Mouse (Mus musculus): ENCODE data around the gene Commd7. TPM values are rescaled to one million over a fixed set of nuclear protein-coding genes. Genes with fewer than 3 reads are reported as not detected.

Gene Commd7
- total RNA-seq, 2 experiments from 2014 or later = 13.9 to 14.6 TPM

DNA sequence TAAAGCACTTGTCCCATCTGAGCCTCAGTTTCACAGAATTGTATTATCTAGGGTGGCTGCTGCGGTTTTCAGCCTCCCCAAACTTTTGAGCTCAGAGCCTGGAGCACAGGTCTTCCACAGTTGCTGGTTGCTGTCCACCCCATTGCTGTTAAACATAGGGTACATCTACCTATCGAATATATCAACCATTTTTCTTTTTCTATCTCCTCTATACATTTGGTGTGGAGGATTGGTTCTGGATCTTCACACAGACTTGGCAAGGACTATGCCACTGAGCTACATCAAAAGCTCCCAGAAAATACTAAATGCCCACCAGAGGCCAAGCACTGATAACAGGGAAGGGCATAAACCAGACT lies 268 bp upstream of the Commd7 start:
- DNase-seq (ENCODE audit: low spot score) = no peak
- intact Hi-C loops (cut with DNase I) = loop anchor here (1.0 kb wide), 1 partner anchor 16 kb away; the partner anchor contains the start of gene Dnmt3b

DNA sequence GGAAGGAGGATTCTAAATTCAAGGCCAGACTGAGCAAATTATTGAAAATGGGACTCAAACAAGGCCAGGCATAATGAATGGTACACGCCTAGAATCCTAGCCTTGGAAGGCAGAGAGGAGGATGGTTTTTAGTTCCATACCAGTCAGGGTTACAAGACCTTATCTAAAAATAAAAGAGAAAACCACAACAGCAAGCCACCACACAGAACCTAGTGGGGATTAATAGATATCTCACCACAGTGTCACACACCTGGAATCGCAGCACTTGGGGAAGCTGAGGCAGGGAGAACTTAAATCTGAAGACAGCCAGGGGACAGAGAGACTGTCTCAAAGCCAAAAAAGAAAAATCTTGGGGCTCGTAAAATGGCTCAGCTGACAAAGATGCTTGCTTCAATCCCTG lies 1.6 kb downstream of the Commd7 start:
- no peak for DNase-seq (ENCODE audit: low spot score)
- intact Hi-C loops (cut with DNase I) = no loop called here

- no peak for DNase-seq (ENCODE audit: low spot score)
- intact Hi-C loops (cut with DNase I) = no loop called here
Measured at GRCm38 (mm10) chr2:153622449-153622848, 10.1 kb downstream of the Commd7 start.

GRCm38 (mm10) chr2:153618889-153619288 lies 13.7 kb downstream of the Commd7 start:
- no peak for DNase-seq (ENCODE audit: low spot score)
- intact Hi-C loops (cut with DNase I) = no loop called here

DNA sequence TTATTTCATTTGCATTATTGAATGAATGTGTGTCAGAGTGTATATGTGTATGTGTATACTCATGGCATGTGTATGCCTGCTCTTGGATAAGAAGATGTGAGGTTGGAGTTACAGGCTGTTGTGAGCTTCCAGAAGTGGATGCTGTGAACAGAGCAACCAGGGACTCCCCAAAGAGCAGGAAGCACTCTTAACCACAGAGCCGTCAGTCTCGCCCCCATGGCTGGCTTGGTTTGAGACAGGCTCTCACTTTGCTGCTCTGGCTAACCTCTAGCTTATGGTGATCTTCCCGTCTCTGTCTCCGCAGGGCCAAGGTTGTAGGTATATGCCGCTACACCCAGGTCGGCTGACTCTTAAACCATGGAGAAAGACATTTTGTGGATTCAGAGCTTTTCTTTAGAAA lies 14.1 kb downstream of the Commd7 start:
- intact Hi-C loops (cut with DNase I) = no loop called here
- no peak for DNase-seq (ENCODE audit: low spot score)

DNA sequence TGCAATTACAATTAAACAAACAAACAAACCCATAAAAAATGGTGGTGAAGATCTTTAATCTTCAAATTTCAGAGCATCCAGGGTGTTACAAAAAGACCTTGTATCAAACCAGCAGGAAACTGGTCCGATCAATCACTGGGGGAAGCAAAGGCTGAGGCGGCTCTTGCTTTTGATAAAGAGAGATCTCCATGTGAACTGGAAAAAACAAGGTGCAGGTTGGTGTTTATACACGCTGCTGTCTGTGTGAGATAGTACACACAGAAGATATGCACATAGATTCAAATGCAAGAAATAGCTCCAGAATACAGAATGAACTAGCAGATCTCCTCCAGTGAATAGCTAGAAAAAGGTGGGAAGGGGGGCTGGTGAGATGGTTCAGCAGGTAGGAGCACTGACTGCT lies 15.7 kb downstream of the Commd7 start:
- intact Hi-C loops (cut with DNase I) = no loop called here
- DNase-seq (ENCODE audit: low spot score) = no peak

- intact Hi-C loops (cut with DNase I) = no loop called here
- DNase-seq (ENCODE audit: low spot score) = no peak
Measured at GRCm38 (mm10) chr2:153612594-153613281, 19.8 kb downstream of the Commd7 start.

- intact Hi-C loops (cut with DNase I) = no loop called here
- no peak for DNase-seq (ENCODE audit: low spot score)
Measured at GRCm38 (mm10) chr2:153611743-153612142, 20.8 kb downstream of the Commd7 start.

DNA sequence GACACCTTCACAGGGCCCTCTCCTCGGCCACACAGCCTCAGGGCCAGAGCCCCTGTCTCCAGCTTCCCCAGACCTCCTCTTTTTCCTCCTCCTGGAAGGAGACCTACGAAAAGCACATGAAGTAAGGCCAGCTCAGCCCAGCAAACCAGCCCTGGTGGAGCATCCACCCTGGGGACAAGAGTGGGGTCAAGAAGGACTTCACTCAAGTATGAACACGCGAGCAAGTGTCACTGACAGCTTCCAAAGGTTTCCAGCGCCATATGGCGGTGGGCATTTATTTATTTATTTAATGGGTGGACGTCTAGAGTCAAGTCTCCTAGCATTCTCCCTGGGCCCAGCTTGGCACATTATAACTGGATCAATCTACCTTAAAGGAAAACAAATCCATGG lies 21.3 kb downstream of the Commd7 start:
- DNase-seq (ENCODE audit: low spot score) = no peak
- intact Hi-C loops (cut with DNase I) = no loop called here

GRCm38 (mm10) chr2:153610426-153611240 lies 21.9 kb downstream of the Commd7 start:
- intact Hi-C loops (cut with DNase I) = no loop called here
- no peak for DNase-seq (ENCODE audit: low spot score)

- intact Hi-C loops (cut with DNase I) = no loop called here
- peak; percentile 71 for DNase-seq (ENCODE audit: low spot score)
Measured at GRCm38 (mm10) chr2:153609548-153609947, 23.0 kb downstream of the Commd7 start.

DNA sequence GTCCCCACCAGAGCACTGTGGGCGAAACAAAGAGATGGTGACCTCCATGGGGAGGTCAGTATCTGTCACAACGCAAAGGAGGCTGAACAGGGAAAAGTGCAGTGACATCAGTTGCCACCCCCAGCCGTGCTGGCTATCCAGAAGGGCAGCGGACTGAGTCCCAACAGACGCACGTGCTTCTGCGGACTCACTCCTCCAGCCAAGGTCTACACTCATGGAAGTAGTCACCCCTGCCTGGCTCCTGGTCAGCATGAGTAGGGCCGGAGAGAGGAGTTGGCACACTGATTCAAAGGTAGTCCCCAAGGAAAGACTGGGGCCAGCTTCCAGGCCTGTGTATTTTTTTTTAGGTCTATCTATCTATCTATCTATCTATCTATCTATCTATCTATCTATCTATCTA lies 23.5 kb downstream of the Commd7 start:
- DNase-seq (ENCODE audit: low spot score) = no peak

GRCm38 (mm10) chr2:153607870-153608515 lies 24.6 kb downstream of the Commd7 start:
- DNase-seq (ENCODE audit: low spot score) = peak; percentile 21
- intact Hi-C loops (cut with DNase I) = no loop called here

More for the DNA sequence above, 23.5 kb downstream of the Commd7 start:
- intact Hi-C loops (cut with DNase I) = no loop called here

- no peak for DNase-seq (ENCODE audit: low spot score)
- intact Hi-C loops (cut with DNase I) = no loop called here
Measured at GRCm38 (mm10) chr2:153606421-153606820, 26.2 kb downstream of the Commd7 start.

DNA sequence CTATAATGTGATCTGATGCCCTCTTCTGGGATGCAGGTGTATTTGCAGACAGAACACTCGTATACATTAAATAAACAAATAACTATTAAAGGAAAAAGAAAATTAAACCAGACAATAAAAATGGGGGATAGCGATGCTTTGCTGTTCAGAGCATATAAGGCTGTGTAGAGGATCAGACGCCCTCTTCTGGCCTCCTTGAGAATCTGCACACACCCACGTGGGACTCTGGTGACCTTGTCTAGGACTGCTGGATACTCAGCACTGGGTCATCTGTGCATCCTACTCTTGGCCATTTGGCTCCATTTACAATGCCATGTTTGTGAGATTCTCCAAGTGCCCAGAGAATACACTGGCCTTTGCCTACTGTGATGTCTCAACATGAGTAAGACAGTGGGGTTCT lies 28.9 kb downstream of the Commd7 start:
- DNase-seq (ENCODE audit: low spot score) = no peak
- intact Hi-C loops (cut with DNase I) = no loop called here

DNA sequence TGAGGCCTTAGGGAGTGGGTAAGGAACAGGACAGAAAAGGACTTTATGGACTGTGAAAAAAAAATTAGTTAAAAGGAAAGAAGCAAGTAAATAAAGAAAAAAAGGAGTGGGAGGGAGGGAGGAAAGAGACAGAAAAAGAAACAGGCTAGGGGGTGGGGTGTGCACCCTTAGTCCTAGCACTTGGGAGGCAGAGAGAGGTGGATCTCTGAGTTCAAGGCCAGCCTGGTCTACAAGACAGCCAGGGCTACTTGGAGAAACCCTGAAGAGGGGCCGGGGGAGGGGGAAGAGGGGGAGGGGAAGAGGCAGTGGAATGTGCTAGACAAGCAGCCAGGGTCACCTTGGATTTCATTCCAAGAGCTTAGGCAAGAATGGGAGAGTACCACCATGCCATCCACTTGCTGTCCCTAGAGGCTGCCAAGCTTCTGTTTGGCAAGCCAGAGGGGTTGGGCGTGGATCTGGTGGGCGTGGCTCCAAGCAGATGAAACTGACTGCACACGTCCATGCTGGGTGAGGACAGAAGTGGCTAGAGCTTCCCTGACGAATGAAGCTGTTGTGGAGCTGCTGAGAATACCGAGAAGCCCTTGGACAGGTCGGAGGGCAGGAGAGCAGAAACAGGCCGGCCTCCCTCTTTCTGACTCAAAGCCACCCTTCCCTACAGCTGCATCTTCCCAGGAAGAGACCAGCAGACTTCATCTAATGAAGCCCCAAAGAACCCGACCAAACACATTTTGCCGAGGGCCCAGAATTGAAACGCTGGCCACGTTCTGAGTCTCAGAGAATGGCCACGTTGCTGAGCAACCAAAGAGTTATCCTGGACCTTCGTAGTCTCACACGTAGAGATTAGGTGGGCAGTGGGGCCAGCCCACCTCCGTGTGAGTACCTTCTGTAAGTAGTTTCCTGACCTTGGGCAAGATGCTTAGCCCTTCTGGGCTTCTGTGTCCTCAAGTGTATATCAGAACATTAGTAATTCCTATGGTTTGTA lies 31.6 kb downstream of the Commd7 start:
- DNase-seq (ENCODE audit: low spot score) = no peak
- intact Hi-C loops (cut with DNase I) = no loop called here

- intact Hi-C loops (cut with DNase I) = no loop called here
Measured at GRCm38 (mm10) chr2:153600021-153600666, 32.4 kb downstream of the Commd7 start.

GRCm38 (mm10) chr2:153597626-153598025 lies 35.0 kb downstream of the Commd7 start:
- DNase-seq (ENCODE audit: low spot score) = no peak

More at GRCm38 (mm10) chr2:153600021-153600666, 32.4 kb downstream of the Commd7 start:
- peak; percentile 37 for DNase-seq (ENCODE audit: low spot score)

GRCm38 (mm10) chr2:153597014-153597413 lies 35.6 kb downstream of the Commd7 start:
- intact Hi-C loops (cut with DNase I) = no loop called here
- DNase-seq (ENCODE audit: low spot score) = no peak

More at GRCm38 (mm10) chr2:153597626-153598025, 35.0 kb downstream of the Commd7 start:
- intact Hi-C loops (cut with DNase I) = no loop called here
